ENCODE assay signal across 15 mouse cellular contexts in the genomic region with DNA sequence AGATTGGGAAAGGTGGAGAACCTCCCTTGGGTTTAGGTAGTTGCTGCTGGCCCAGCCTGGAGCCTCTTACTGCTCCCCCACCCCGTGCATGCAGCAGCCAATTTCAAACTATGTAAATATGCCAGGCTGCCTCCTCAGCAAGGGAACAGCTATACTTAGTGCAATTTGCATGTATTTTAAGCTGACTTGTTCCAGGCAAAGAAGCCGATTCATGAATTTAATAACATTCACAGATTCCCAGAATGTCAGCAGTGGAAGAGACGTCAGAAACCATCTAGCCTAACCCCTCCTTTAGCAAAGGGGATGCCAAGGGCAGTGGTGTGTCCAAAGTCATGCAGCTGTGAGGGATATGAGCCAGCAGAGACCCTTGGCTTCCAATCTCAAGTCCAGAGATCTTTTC. TPM values are rescaled to one million over a fixed set of nuclear protein-coding genes. Genes with fewer than 3 reads are reported as not detected.
DNase-seq lines count a peak whose midpoint lies in the region; ATAC-seq and TF ChIP-seq lines count a peak whose summit lies in the region.
"Had no signal": no experiment of that assay in that cellular context is flagged by ENCODE, and none has a peak within 500 bp of the region (broad histone marks: within the 10 kb centered on the region; RNA-seq: fewer than 3 reads in every experiment).

No protein-coding gene starts in this region.

- no peaks in the 10 kb centered on the region for H3K9me3 ChIP-seq in forebrain, embryonic 15.5 days
- no peaks in the 10 kb centered on the region for H3K9me3 ChIP-seq in forebrain, embryonic 10.5 days
- H3K9me3 ChIP-seq: G1E; liver, embryonic 12.5 days had no signal

- no peaks in the 10 kb centered on the region for H3K36me3 ChIP-seq in forebrain, embryonic 15.5 days
- H3K36me3 ChIP-seq in forebrain, embryonic 10.5 days (replicated peaks) = no peaks in the 10 kb centered on the region
- H3K36me3 ChIP-seq: G1E; liver, embryonic 12.5 days had no signal

- no peak for DNase-seq in forebrain, embryonic 10.5 days (ENCODE audit: extremely low spot score, low spot score)
- DNase-seq in left cerebral cortex, adult 9 months (ENCODE audit: low spot score in 2 of 2) = peak; percentile 59 to 71
- peak; percentile 84 for DNase-seq in right cerebral cortex, adult 18-20 months
- DNase-seq in ovary, postnatal 36 days (ENCODE audit: low spot score) = no peak
- DNase-seq in thymus, postnatal 36 days = no peak
- DNase-seq in adrenal gland, postnatal 25 days = no peak
- DNase-seq: kidney, postnatal 25 days; retina, postnatal 1 day had no signal

- no peak for TF ChIP-seq POLR2A in cortical plate, adult 2 months (IDR thresholded peaks at IDR 0.05; ENCODE audit: extremely low read depth, insufficient read depth, low read length)

- TF ChIP-seq CTCF in cortical plate, adult 2 months (IDR thresholded peaks at IDR 0.05; ENCODE audit: extremely low read depth, insufficient read depth, low read length) = no peak

- 48% methylated on average over 3 of the region's 3 CpGs for WGBS in forebrain, embryonic 15.5 days
- WGBS in forebrain, embryonic 10.5 days = 80% methylated on average over 3 of the region's 3 CpGs

- peak; percentile 82 for ATAC-seq in forebrain, embryonic 15.5 days (replicated peaks)
- ATAC-seq: hindbrain, postnatal 0 days; liver, embryonic 12.5 days had no signal

- H3K4me2 ChIP-seq in forebrain, embryonic 15.5 days (replicated peaks) = no peak overlapping the region
- H3K4me2 ChIP-seq: heart, embryonic 11.5 days; liver, embryonic 12.5 days; midbrain, embryonic 11.5 days had no signal

- H3K9ac ChIP-seq in forebrain, embryonic 15.5 days (replicated peaks) = no peak overlapping the region
- H3K9ac ChIP-seq: liver, embryonic 12.5 days had no signal

- peaks cover 15% of the 10 kb centered on the region for H3K4me1 ChIP-seq in forebrain, embryonic 15.5 days
- no peaks in the 10 kb centered on the region for H3K4me1 ChIP-seq in forebrain, embryonic 10.5 days
- H3K4me1 ChIP-seq in cortical plate, adult 2 months (ENCODE audit: control insufficient read depth, insufficient read depth, low read length) = peaks cover 14% of the 10 kb centered on the region
- H3K4me1 ChIP-seq: liver, embryonic 12.5 days had no signal

- H3K4me3 ChIP-seq in forebrain, embryonic 15.5 days = no peak overlapping the region
- no peak overlapping the region for H3K4me3 ChIP-seq in forebrain, embryonic 10.5 days
- H3K4me3 ChIP-seq in cortical plate, adult 2 months (ENCODE audit: insufficient read depth, low read length) = no peak overlapping the region
- H3K4me3 ChIP-seq: liver, embryonic 12.5 days had no signal

- H3K27ac ChIP-seq in forebrain, embryonic 15.5 days (replicated peaks) = 0 out of 2 replicates have a peak overlapping the region, but pooled peaks have one; percentile 5
- H3K27ac ChIP-seq in forebrain, embryonic 10.5 days = no peak overlapping the region
- H3K27ac ChIP-seq in cortical plate, adult 2 months (ENCODE audit: insufficient read depth, low read length) = peak overlapping the region; percentile 91
- H3K27ac ChIP-seq: hindbrain, postnatal 0 days; liver, embryonic 12.5 days had no signal

- no peaks in the 10 kb centered on the region for H3K27me3 ChIP-seq in forebrain, embryonic 15.5 days
- H3K27me3 ChIP-seq in forebrain, embryonic 10.5 days (ENCODE audit: poor library complexity, severe bottlenecking) = no peaks in the 10 kb centered on the region
- H3K27me3 ChIP-seq: liver, embryonic 12.5 days had no signal

RNA-seq across cellular contexts. Expression of a gene that starts 27.5 kb away (rescaled TPM):
- polyA plus RNA-seq in forebrain, embryonic 15.5 days (2015; fragmentation: Nextera tagmentation; extraction: Ambion mirVana) = 0.73 and 0.83 TPM in 2 replicates
- not detected in 2 replicates for polyA plus RNA-seq in forebrain, embryonic 10.5 days (2016; fragmentation: Nextera tagmentation; extraction: Ambion mirVana)
- 45.3 TPM in 2 replicates for polyA plus RNA-seq in cortical plate, adult 2 months (2012; rRNA removed)
- 0.95 and 1.2 TPM in 2 replicates for total RNA-seq in adrenal gland, postnatal 25 days (2021)
- polyA plus RNA-seq: G1E had no signal

RNA-seq across cellular contexts. Expression of a gene that starts 54.4 kb away (rescaled TPM):
- not detected in 2 replicates for polyA plus RNA-seq in forebrain, embryonic 15.5 days (2015; fragmentation: Nextera tagmentation; extraction: Ambion mirVana)
- polyA plus RNA-seq in forebrain, embryonic 10.5 days (2016; fragmentation: Nextera tagmentation; extraction: Ambion mirVana) = not detected in 2 replicates
- 0.15 and 0.19 TPM in 2 replicates for polyA plus RNA-seq in cortical plate, adult 2 months (2012; rRNA removed)
- total RNA-seq in adrenal gland, postnatal 25 days (2021) = not detected in 2 replicates
- total RNA-seq: hindbrain, postnatal 0 days had no signal
- polyA plus RNA-seq: G1E; heart, embryonic 11.5 days; hindbrain, postnatal 0 days; liver, embryonic 12.5 days; midbrain, embryonic 11.5 days had no signal

Comparison
In these comparisons a context has a peak if more than half of its experiments do, and no peak if none do; other contexts are left out.
1. DNase-seq: peak in left cerebral cortex, adult 9 months (2 of 2) and right cerebral cortex, adult 18-20 months (single experiment); none in forebrain, embryonic 10.5 days (single experiment), ovary, postnatal 36 days (single experiment), thymus, postnatal 36 days (0 of 2) and adrenal gland, postnatal 25 days (single experiment).
2. RNA of a gene that starts 27.5 kb away (polyA plus RNA-seq): 45.3 TPM in cortical plate, adult 2 months; 0.73 to 0.83 TPM in forebrain, embryonic 15.5 days and not detected in forebrain, embryonic 10.5 days; every median in the first group is over 10 times any median in the second.